28 mouse cellular contexts compared by ENCODE assay signal in the genomic region with DNA sequence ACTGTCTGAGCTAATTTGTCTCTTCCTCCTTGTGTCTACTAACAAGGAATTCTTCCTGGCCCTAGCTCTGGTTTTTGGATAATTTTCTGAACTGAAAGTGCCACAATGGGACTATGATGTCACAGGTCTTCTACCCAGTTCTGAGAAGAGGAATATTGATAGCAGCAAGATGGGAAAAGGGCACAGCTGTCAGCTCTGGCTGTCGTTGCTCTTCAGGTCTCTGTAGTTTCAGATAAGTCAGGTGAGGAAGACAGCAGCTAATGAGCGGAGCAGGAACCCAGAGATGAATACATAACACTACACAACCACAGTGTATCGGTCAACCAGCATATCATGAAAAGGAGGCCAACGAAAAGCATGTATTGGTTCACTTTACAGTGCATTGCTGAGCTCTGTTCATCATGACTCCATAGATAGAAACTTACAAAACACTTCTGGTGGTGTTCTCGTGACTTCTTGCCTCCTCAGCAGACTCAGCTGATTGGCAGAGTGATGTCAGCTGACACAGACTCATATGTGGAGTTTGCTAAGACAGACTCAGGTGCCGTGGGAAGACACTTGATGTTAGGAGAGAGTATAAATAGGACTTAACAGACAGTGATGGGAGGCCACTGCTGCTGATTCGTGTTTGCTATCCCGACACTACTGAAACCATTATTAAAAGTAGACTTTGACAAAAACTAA.
DNase-seq lines count a peak whose midpoint lies in the region; ATAC-seq and TF ChIP-seq lines count a peak whose summit lies in the region.
"Had no signal": no experiment of that assay in that cellular context is flagged by ENCODE, and none has a peak within 500 bp of the region (broad histone marks: within the 10 kb centered on the region; RNA-seq: fewer than 3 reads in every experiment).

No protein-coding gene starts in this region.

- no peaks in the 10 kb centered on the region for H3K9me3 ChIP-seq in midbrain, embryonic 11.5 days (ENCODE audit: control insufficient read depth, low read length)
- H3K9me3 ChIP-seq in midbrain, embryonic 10.5 days (replicated peaks), result no peaks in the 10 kb centered on the region
- no peaks in the 10 kb centered on the region for H3K9me3 ChIP-seq in erythroblast, embryonic 14.5 days (ENCODE audit: control insufficient read depth, low read length)
- no peaks in the 10 kb centered on the region for H3K9me3 ChIP-seq in liver, embryonic 14.5 days (ENCODE audit: control insufficient read depth, low read length)
- H3K9me3 ChIP-seq in intestine, embryonic 16.5 days (ENCODE audit: control insufficient read depth, low read length), result no peaks in the 10 kb centered on the region
- H3K9me3 ChIP-seq: forebrain, embryonic 10.5 days; forebrain, embryonic 15.5 days; heart, embryonic 13.5 days; kidney, embryonic 15.5 days; limb, embryonic 13.5 days had no signal

- TF ChIP-seq EP300 in liver, embryonic 14.5 days (IDR thresholded peaks at IDR 0.05; ENCODE audit: low read depth), result peak; percentile 33; the same call in 1 of the 2 replicates

- TF ChIP-seq CTCF in liver, embryonic 14.5 days (IDR thresholded peaks at IDR 0.05; ENCODE audit: low read depth), result no peak

- WGBS in midbrain, embryonic 11.5 days, result 84% methylated on average over 8 of the region's 8 CpGs
- WGBS in midbrain, embryonic 10.5 days, result 87% methylated on average over 8 of the region's 8 CpGs
- 51% methylated on average over 8 of the region's 8 CpGs for WGBS in liver, embryonic 14.5 days (ENCODE audit: insufficient replicate concordance)
- 84% methylated on average over 8 of the region's 8 CpGs for WGBS in intestine, embryonic 16.5 days

- peak; percentile 49 for DNase-seq in midbrain, embryonic 11.5 days (ENCODE audit: low spot score, missing footprints)
- DNase-seq in midbrain, embryonic 10.5 days (ENCODE audit: low spot score), result no peak
- DNase-seq in liver, embryonic 14.5 days (ENCODE audit: low read depth in 3 of 3, low spot score in 3 of 3), result peak; percentile 31 to 56 (median 41)
- DNase-seq in adipocyte (ENCODE audit: low spot score), result no peak
- DNase-seq in adrenal gland, postnatal 4 days (ENCODE audit: low spot score in 2 of 2), result no peak
- DNase-seq: adrenal gland, postnatal 14 days; cerebellum, adult 8-10 months; cerebellum, postnatal 25 days; gastrocnemius, adult 2 months; gastrocnemius, postnatal 36 days; heart, adult 2 months; heart, postnatal 10 days; kidney, adult 18-20 months; kidney, postnatal 25 days; lung, adult 2 months; lung, postnatal 10 days; right cerebral cortex, adult 18-20 months; right cerebral cortex, postnatal 4 days had no signal

- H3K4me1 ChIP-seq in midbrain, embryonic 11.5 days (ENCODE audit: control insufficient read depth, insufficient read depth, low read length), result peaks cover 6% of the 10 kb centered on the region
- peaks cover 24% of the 10 kb centered on the region for H3K4me1 ChIP-seq in midbrain, embryonic 10.5 days
- H3K4me1 ChIP-seq in erythroblast, embryonic 14.5 days (ENCODE audit: control insufficient read depth), result peaks cover 79% of the 10 kb centered on the region
- peaks cover 56 to 59% of the 10 kb centered on the region in 2 experiments for H3K4me1 ChIP-seq in liver, embryonic 14.5 days (replicated peaks; ENCODE audit: control insufficient read depth in 2 of 2, insufficient read depth in 2 of 2, low read length in 1 of 2)
- H3K4me1 ChIP-seq in intestine, embryonic 16.5 days (ENCODE audit: control insufficient read depth, insufficient read depth, low read length), result no peaks in the 10 kb centered on the region

- H3K9ac ChIP-seq in midbrain, embryonic 11.5 days (ENCODE audit: low read length), result no peak overlapping the region
- H3K9ac ChIP-seq in liver, embryonic 14.5 days (replicated peaks), result peak overlapping the region; percentile 76
- H3K9ac ChIP-seq in intestine, embryonic 16.5 days (ENCODE audit: low read depth, low read length), result no peak overlapping the region
- H3K9ac ChIP-seq: forebrain, embryonic 15.5 days; heart, embryonic 13.5 days; hindbrain, embryonic 14.5 days; kidney, embryonic 15.5 days; limb, embryonic 13.5 days had no signal

- H3K27ac ChIP-seq in midbrain, embryonic 11.5 days (ENCODE audit: low read depth, low read length), result no peak overlapping the region
- no peak overlapping the region for H3K27ac ChIP-seq in midbrain, embryonic 10.5 days (replicated peaks)
- H3K27ac ChIP-seq in liver, embryonic 14.5 days, result peak overlapping the region; percentile 100
- H3K27ac ChIP-seq in intestine, embryonic 16.5 days (ENCODE audit: low read length), result no peak overlapping the region
- H3K27ac ChIP-seq: forebrain, embryonic 10.5 days; forebrain, embryonic 15.5 days; gastrocnemius, adult 2 months; heart, adult 2 months; heart, embryonic 13.5 days; hindbrain, embryonic 14.5 days; kidney, embryonic 15.5 days; limb, embryonic 13.5 days had no signal

- ATAC-seq in midbrain, embryonic 11.5 days (ENCODE audit: low FRiP score), result no peak
- peak; percentile 36 for ATAC-seq in liver, embryonic 14.5 days (ENCODE audit: insufficient read depth)
- no peak for ATAC-seq in intestine, embryonic 16.5 days
- ATAC-seq: forebrain, embryonic 15.5 days; Patski had no signal

- H3K4me3 ChIP-seq in midbrain, embryonic 11.5 days (ENCODE audit: low read depth, low read length), result no peak overlapping the region
- no peak overlapping the region for H3K4me3 ChIP-seq in midbrain, embryonic 10.5 days
- H3K4me3 ChIP-seq in erythroblast, embryonic 14.5 days (replicated peaks), result peak overlapping the region; percentile 12
- no peak overlapping the region for H3K4me3 ChIP-seq in liver, embryonic 14.5 days (ENCODE audit: insufficient read depth in 1 of 2, low read depth in 2 of 2, low read length in 2 of 2)
- H3K4me3 ChIP-seq in intestine, embryonic 16.5 days (ENCODE audit: low read length), result no peak overlapping the region
- H3K4me3 ChIP-seq: forebrain, embryonic 10.5 days; forebrain, embryonic 15.5 days; gastrocnemius, adult 2 months; heart, adult 2 months; heart, embryonic 13.5 days; kidney, embryonic 15.5 days; limb, embryonic 13.5 days had no signal

- no peaks in the 10 kb centered on the region for H3K27me3 ChIP-seq in midbrain, embryonic 11.5 days (ENCODE audit: control insufficient read depth, insufficient read depth, low read length)
- H3K27me3 ChIP-seq in midbrain, embryonic 10.5 days (ENCODE audit: low read depth, poor library complexity, severe bottlenecking), result peaks cover 3% of the 10 kb centered on the region; the same call in 1 of the 2 replicates
- no peaks in the 10 kb centered on the region for H3K27me3 ChIP-seq in erythroblast, embryonic 14.5 days (ENCODE audit: control insufficient read depth)
- H3K27me3 ChIP-seq in liver, embryonic 14.5 days (ENCODE audit: control insufficient read depth, insufficient read depth, low read length), result no peaks in the 10 kb centered on the region
- H3K27me3 ChIP-seq in intestine, embryonic 16.5 days (replicated peaks; ENCODE audit: control insufficient read depth, insufficient read depth, low read length), result no peaks in the 10 kb centered on the region
- H3K27me3 ChIP-seq: CH12.LX; forebrain, embryonic 15.5 days; limb, embryonic 13.5 days; Patski had no signal

- H3K4me2 ChIP-seq in midbrain, embryonic 11.5 days, result no peak overlapping the region
- peak overlapping the region; percentile 71 for H3K4me2 ChIP-seq in liver, embryonic 14.5 days (ENCODE audit: low read depth)
- H3K4me2 ChIP-seq in intestine, embryonic 16.5 days (ENCODE audit: low read depth, low read length), result no peak overlapping the region
- H3K4me2 ChIP-seq: forebrain, embryonic 15.5 days; heart, embryonic 13.5 days; hindbrain, embryonic 14.5 days; kidney, embryonic 15.5 days; limb, embryonic 13.5 days had no signal

- no peaks in the 10 kb centered on the region for H3K36me3 ChIP-seq in midbrain, embryonic 11.5 days (ENCODE audit: control insufficient read depth, insufficient read depth, low read length)
- H3K36me3 ChIP-seq in midbrain, embryonic 10.5 days, result no peaks in the 10 kb centered on the region
- peaks cover 16% of the 10 kb centered on the region; the same call in 1 of the 2 replicates for H3K36me3 ChIP-seq in erythroblast, embryonic 14.5 days (ENCODE audit: control insufficient read depth)
- no peaks in the 10 kb centered on the region for H3K36me3 ChIP-seq in liver, embryonic 14.5 days (replicated peaks; ENCODE audit: control insufficient read depth, insufficient read depth, low read depth)
- no peaks in the 10 kb centered on the region for H3K36me3 ChIP-seq in intestine, embryonic 16.5 days (ENCODE audit: control insufficient read depth, insufficient read depth, low read length)
- H3K36me3 ChIP-seq: forebrain, embryonic 10.5 days; forebrain, embryonic 15.5 days; heart, embryonic 13.5 days; kidney, embryonic 15.5 days; limb, embryonic 13.5 days had no signal

Comparison
In these comparisons a context has a peak if more than half of its experiments do, and no peak if none do; other contexts are left out.
1. DNase-seq: peak in midbrain, embryonic 11.5 days (single experiment) and liver, embryonic 14.5 days (3 of 3); none in midbrain, embryonic 10.5 days (single experiment), adipocyte (single experiment) and adrenal gland, postnatal 4 days (0 of 2).